Mouse (Mus musculus): ENCODE data around the gene Kndc1. TPM values are rescaled to one million over a fixed set of nuclear protein-coding genes. Genes with fewer than 3 reads are reported as not detected.
A peak's percentile ranks its signal among the peaks of the same experiment; 100 is the strongest.

Gene Kndc1
- polyA plus RNA-seq, 1 experiment from 2014 or later, result 0.23 TPM

GRCm38 (mm10) chr7:139930732-139931131 is 36.2 kb downstream of the Kndc1 start:
- no peaks in the 10 kb centered on the region for H3K36me3 ChIP-seq (ENCODE audit: control insufficient read depth, insufficient read depth)
- H3K27ac ChIP-seq (ENCODE audit: low read depth, low read length), result no peak overlapping the region
- H3K4me1 ChIP-seq (replicated peaks; ENCODE audit: control insufficient read depth, insufficient read depth, low read length), result no peaks in the 10 kb centered on the region
- no peaks in the 10 kb centered on the region for H3K9me3 ChIP-seq (ENCODE audit: control insufficient read depth)
- ATAC-seq, result no peak
- WGBS, result 24% methylated on average over 11 of the region's 11 CpGs
- H3K9ac ChIP-seq (ENCODE audit: low read depth, low read length), result no peak overlapping the region
- no peak overlapping the region for H3K4me2 ChIP-seq (replicated peaks; ENCODE audit: low read depth)
- TF ChIP-seq CTCF (IDR thresholded peaks at IDR 0.05; ENCODE audit: low read depth), result peak; percentile 80
- no peak overlapping the region for H3K4me3 ChIP-seq (ENCODE audit: low read depth, low read length)
- no peaks in the 10 kb centered on the region for H3K27me3 ChIP-seq (replicated peaks; ENCODE audit: control insufficient read depth, insufficient read depth, low read length)

- Histone ChIP-seq H3K9me3 (ENCODE audit: control insufficient read depth) (no peaks in the 10 kb centered on the region), H3K27me3 (replicated peaks; ENCODE audit: control insufficient read depth, insufficient read depth, low read length) (peaks cover 5% of the 10 kb centered on the region; the same call in 1 of the 2 replicates), H3K4me3 (ENCODE audit: low read depth, low read length) (no peak overlapping the region), H3K4me1 (replicated peaks; ENCODE audit: control insufficient read depth, insufficient read depth, low read length) (no peaks in the 10 kb centered on the region), H3K9ac (ENCODE audit: low read depth, low read length) (no peak overlapping the region), H3K27ac (ENCODE audit: low read depth, low read length) (no peak overlapping the region), H3K36me3 (ENCODE audit: control insufficient read depth, insufficient read depth) (no peaks in the 10 kb centered on the region), H3K4me2 (replicated peaks; ENCODE audit: low read depth) (no peak overlapping the region)
- TF ChIP-seq CTCF (IDR thresholded peaks at IDR 0.05; ENCODE audit: low read depth), result no peak
- WGBS, result 84% methylated on average over 10 of the region's 10 CpGs
- ATAC-seq, result no peak
These were observed 42.2 kb downstream of the Kndc1 start for GRCm38 (mm10) chr7:139936705-139937104.

DNA sequence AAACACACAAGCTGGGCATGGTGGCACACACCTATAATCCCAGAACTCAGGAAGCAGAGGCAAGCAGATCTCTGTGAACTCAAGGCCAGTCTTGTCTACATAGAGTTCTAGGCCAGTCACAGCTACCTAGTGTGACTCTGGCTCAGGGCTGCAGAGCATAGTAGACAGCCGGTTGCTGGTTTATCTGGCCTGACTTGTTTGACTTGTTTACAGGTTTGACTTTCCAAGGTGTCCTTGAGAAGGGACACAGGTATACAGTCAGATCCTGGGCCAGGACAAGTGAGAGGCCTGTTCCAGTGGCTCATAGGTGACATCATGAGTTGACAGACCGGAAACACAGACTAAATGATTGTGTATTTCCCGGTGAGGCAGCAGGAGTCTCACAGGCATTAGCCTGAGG is 42.6 kb downstream of the Kndc1 start:
- no peaks in the 10 kb centered on the region for H3K36me3 ChIP-seq (ENCODE audit: control insufficient read depth, insufficient read depth)
- no peaks in the 10 kb centered on the region for H3K4me1 ChIP-seq (replicated peaks; ENCODE audit: control insufficient read depth, insufficient read depth, low read length)
- TF ChIP-seq CTCF (IDR thresholded peaks at IDR 0.05; ENCODE audit: low read depth), result no peak
- 0 out of 2 replicates have a peak, but pooled peaks have one; percentile 19 for ATAC-seq
- no peak overlapping the region for H3K4me2 ChIP-seq (replicated peaks; ENCODE audit: low read depth)
- peaks cover 8% of the 10 kb centered on the region; the same call in 1 of the 2 replicates for H3K27me3 ChIP-seq (replicated peaks; ENCODE audit: control insufficient read depth, insufficient read depth, low read length)
- no peaks in the 10 kb centered on the region for H3K9me3 ChIP-seq (ENCODE audit: control insufficient read depth)
- 35% methylated on average over 3 of the region's 3 CpGs for WGBS
- no peak overlapping the region for H3K4me3 ChIP-seq (ENCODE audit: low read depth, low read length)
- no peak overlapping the region for H3K9ac ChIP-seq (ENCODE audit: low read depth, low read length)
- no peak overlapping the region for H3K27ac ChIP-seq (ENCODE audit: low read depth, low read length)

DNA sequence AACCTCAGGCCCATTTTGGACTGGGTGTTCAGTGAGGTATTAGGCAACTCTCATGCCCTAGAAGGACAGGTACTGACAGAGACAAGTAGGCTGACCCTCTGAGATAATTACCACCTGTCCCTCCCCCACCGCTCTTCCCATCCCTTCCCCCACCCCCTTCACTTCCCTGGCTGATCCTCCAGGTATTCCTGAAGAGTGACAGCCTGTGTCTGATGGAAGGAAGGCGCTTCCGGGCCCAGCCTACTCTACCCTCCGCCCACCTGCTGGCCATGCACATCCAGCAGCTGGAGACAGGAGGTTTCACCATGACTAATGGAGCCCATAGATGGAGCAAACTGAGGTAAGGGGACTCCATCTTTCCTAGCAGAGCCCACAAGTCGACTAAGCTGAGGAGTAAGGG is 43.3 kb downstream of the Kndc1 start:
- no peak overlapping the region for H3K4me2 ChIP-seq (replicated peaks; ENCODE audit: low read depth)
- H3K27ac ChIP-seq (ENCODE audit: low read depth, low read length), result no peak overlapping the region
- H3K4me3 ChIP-seq (ENCODE audit: low read depth, low read length), result no peak overlapping the region
- H3K9me3 ChIP-seq (ENCODE audit: control insufficient read depth), result no peaks in the 10 kb centered on the region
- H3K27me3 ChIP-seq (replicated peaks; ENCODE audit: control insufficient read depth, insufficient read depth, low read length), result peaks cover 15% of the 10 kb centered on the region
- ATAC-seq, result no peak
- no peak for TF ChIP-seq CTCF (IDR thresholded peaks at IDR 0.05; ENCODE audit: low read depth)
- no peak overlapping the region for H3K9ac ChIP-seq (ENCODE audit: low read depth, low read length)
- no peaks in the 10 kb centered on the region for H3K4me1 ChIP-seq (replicated peaks; ENCODE audit: control insufficient read depth, insufficient read depth, low read length)
- WGBS, result 69% methylated on average over 5 of the region's 5 CpGs
- no peaks in the 10 kb centered on the region for H3K36me3 ChIP-seq (ENCODE audit: control insufficient read depth, insufficient read depth)

DNA sequence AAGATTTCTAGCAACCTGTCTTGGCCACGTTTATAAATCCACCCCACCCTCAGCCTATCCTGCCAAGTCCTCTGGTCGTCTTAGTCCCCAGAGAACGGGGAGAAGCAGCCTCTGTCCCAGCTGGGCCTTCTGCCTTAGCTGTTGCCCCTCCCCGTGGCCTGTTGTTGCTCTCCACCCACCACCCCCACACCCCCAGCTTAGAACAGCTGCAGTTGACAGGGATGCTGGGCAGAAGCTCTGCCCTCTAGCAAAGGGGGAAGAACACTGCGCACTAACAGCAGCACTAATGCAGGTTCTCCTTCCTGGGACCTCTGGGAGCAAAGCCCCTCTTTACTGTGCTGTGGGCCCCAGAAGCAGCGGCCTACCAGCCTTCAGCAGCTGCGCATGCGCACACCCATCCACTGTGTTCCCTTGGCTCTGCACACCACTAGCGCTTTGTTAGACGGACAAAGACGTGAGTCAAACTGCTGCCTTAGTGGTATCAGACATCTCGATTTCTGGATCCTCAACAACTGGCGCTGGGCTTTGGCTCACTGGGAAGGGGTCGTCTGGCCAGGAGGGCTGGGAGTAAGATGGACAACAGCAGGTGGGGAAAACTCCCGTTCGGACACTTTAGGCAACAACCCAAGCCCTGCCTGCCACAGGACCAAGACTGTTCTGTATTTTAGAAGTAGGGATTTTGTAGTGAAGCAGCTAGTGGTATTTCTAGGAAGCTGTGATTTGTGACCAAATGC is 46.1 kb downstream of the Kndc1 start:
- H3K27ac ChIP-seq (ENCODE audit: low read depth, low read length), result no peak overlapping the region
- H3K27me3 ChIP-seq (replicated peaks; ENCODE audit: control insufficient read depth, insufficient read depth, low read length), result peaks cover 43% of the 10 kb centered on the region
- no peaks in the 10 kb centered on the region for H3K4me1 ChIP-seq (replicated peaks; ENCODE audit: control insufficient read depth, insufficient read depth, low read length)
- no peak overlapping the region for H3K9ac ChIP-seq (ENCODE audit: low read depth, low read length)
- no peak for TF ChIP-seq CTCF (IDR thresholded peaks at IDR 0.05; ENCODE audit: low read depth)
- H3K9me3 ChIP-seq (ENCODE audit: control insufficient read depth), result no peaks in the 10 kb centered on the region
- WGBS, result 69% methylated on average over 16 of the region's 16 CpGs
- no peak for ATAC-seq
- H3K4me2 ChIP-seq (replicated peaks; ENCODE audit: low read depth), result no peak overlapping the region
- H3K4me3 ChIP-seq (ENCODE audit: low read depth, low read length), result no peak overlapping the region
- no peaks in the 10 kb centered on the region for H3K36me3 ChIP-seq (ENCODE audit: control insufficient read depth, insufficient read depth)

DNA sequence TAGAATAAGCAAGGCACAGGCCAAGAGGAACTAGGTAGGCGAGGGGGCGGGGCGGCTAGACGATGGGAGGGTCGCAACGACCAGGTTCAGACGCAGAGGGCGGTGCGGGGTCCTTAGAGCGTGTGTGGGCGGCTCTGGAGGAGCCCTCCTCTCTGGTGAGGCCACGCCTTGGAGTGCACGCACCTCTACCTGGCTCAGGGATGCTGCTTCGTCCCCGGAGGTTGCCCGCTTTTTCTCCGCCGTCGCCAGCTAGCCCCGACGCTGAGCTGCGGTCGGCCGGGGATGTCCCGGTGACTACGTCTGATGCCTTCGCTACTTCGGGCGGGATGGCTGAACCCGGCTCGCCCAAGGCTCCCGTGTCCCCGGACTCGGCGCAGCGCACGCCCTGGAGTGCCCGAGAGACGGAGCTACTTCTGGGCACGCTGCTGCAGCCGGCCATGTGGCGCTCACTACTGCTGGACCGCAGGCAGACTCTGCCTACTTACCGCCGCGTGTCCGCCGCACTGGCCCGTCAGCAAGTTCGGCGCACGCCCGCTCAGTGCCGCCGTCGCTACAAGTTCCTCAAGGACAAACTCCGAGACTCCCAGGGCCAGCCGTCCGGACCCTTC is 49.3 kb downstream of the Kndc1 start, which contains the start of gene Utf1:
Utf1 (plus strand) TSS at position 116 of the 608 bp plus-strand sequence.
- peak; percentile 19; the same call in 1 of the 2 replicates for ATAC-seq
- H3K27me3 ChIP-seq (replicated peaks; ENCODE audit: control insufficient read depth, insufficient read depth, low read length), result peaks cover 55% of the 10 kb centered on the region
- no peak for TF ChIP-seq CTCF (IDR thresholded peaks at IDR 0.05; ENCODE audit: low read depth)
- peak within 1 kb of the TSS; percentile 38 for H3K4me3 ChIP-seq (ENCODE audit: low read depth, low read length)
- peak within 1 kb of the TSS; percentile 64 for H3K4me2 ChIP-seq (replicated peaks; ENCODE audit: low read depth)
- no peak within 1 kb of the TSS for H3K9ac ChIP-seq (ENCODE audit: low read depth, low read length)
- no peak within 1 kb of the TSS for H3K27ac ChIP-seq (ENCODE audit: low read depth, low read length)
- no peaks in the 10 kb centered on the region for H3K9me3 ChIP-seq (ENCODE audit: control insufficient read depth)
- no peaks in the 10 kb centered on the region for H3K4me1 ChIP-seq (replicated peaks; ENCODE audit: control insufficient read depth, insufficient read depth, low read length)
- H3K36me3 ChIP-seq (ENCODE audit: control insufficient read depth, insufficient read depth), result no peaks in the 10 kb centered on the region
- WGBS, result under 1% methylated on average over 59 of the region's 59 CpGs
